Mouse (Mus musculus) forebrain, embryonic 14.5 days (tissue): Measurements from ENCODE around the gene Dcaf5. TPM values are rescaled to one million over a fixed set of nuclear protein-coding genes. Genes with fewer than 3 reads are reported as not detected.

Source experiments
- ATAC-seq: fragments of 200-750 bp; cut with Nextera tagmentation; 2 replicates; pipeline ENCODE4 v1.8.0; 2017; ENCODE audit warnings: mild to moderate bottlenecking, moderate library complexity
- DNase-seq: peaks from one replicate; pipeline ENCODE4 v3.0.0-alpha.2; 2015; ENCODE audit warnings: low spot score
- H3K27ac ChIP-seq: fragments of 300-500 bp; sonication (generic); 2 replicates; pipeline ENCODE4 v1.5.1; 2014; ENCODE audit warnings: low read depth, mild to moderate bottlenecking, control low read depth, low read length, moderate library complexity
- H3K27me3 ChIP-seq: fragments of 300-500 bp; sonication (generic); replicated peaks from 2 replicates; pipeline ENCODE4 v1.6.1; 2014; ENCODE audit warnings: low read length, control low read depth, mixed read lengths; ENCODE audit not compliant: control insufficient read depth, insufficient read depth
- H3K36me3 ChIP-seq: fragments of 300-500 bp; sonication (generic); 2 replicates; pipeline ENCODE4 v1.6.1; 2014; ENCODE audit warnings: low read length, control low read depth; ENCODE audit not compliant: control insufficient read depth, insufficient read depth
- H3K4me1 ChIP-seq: fragments of 300-500 bp; sonication (generic); 2 replicates; pipeline ENCODE4 v1.6.1; 2014; ENCODE audit warnings: antibody characterized with exemption, low read length, control low read depth; ENCODE audit not compliant: control insufficient read depth, insufficient read depth
- H3K4me2 ChIP-seq: fragments of 300-500 bp; sonication (generic); 2 replicates; pipeline ENCODE4 v1.6.1; 2014; ENCODE audit warnings: mild to moderate bottlenecking, control low read depth, low read length
- H3K4me3 ChIP-seq: fragments of 300-500 bp; sonication (generic); 2 replicates; pipeline ENCODE4 v1.5.1; 2014; ENCODE audit warnings: low read depth, low read length, control low read depth
- H3K9ac ChIP-seq: fragments of 300-500 bp; sonication (generic); 2 replicates; pipeline ENCODE4 v1.6.1; 2014; ENCODE audit warnings: mild to moderate bottlenecking, low read length, control low read depth, moderate library complexity
- H3K9me3 ChIP-seq: fragments of 300-500 bp; sonication (generic); replicated peaks from 2 replicates; pipeline ENCODE4 v1.6.1; 2016; ENCODE audit warnings: low read length, control low read depth, mixed read lengths; ENCODE audit not compliant: control insufficient read depth
- WGBS: fragments of 180-500 bp; shearing (Covaris S2); extraction: QIAGEN DNeasy Blood & Tissue Kit; methylation state at CpG from one replicate; pipeline ENCODE4 v1.1.7; 2014; 5-methylcytosine and 5-hydroxymethylcytosine counted together
- polyA plus RNA-seq: library from polyadenylated mRNA; unstranded; fragments of >200 nt; fragmentation: Nextera tagmentation; extraction: Ambion mirVana; gene quantifications from 2 replicates; pipeline ENCODE4 v1.2.1, GENCODE M21; 2014

Dcaf5 gene
- polyA plus RNA-seq, 1 experiment from 2014 or later = 17.7 TPM

DNA sequence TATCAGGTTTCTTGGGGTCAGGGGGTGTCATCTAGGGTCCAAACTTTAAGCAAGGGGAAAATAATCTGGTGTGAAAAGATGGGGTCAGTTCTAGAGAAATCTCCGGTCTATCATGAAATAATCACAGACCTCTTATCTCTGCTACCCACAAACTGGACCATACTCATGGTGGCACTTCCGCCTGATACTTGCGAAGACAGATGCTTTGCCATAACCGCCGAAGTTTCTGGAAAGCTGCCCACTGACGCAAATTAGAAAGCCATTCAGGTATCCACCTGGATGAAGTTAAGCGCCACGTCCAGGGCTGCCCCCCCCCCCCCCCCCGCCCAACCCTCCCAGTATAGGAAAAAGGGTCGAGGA is 1.8 kb downstream of the Dcaf5 start:
- ATAC-seq (no peak), DNase-seq (peak; percentile 52)
- Histone ChIP-seq H3K4me3 (peak overlapping the region; percentile 87), H3K4me2 (peak overlapping the region; percentile 69), H3K27ac (peak overlapping the region; percentile 94), H3K9me3 (no peaks in the 10 kb centered on the region), H3K27me3 (no peaks in the 10 kb centered on the region), H3K4me1 (peaks cover 4% of the 10 kb centered on the region; the same call in 1 of the 2 replicates), H3K9ac (peak overlapping the region; percentile 95), H3K36me3 (no peaks in the 10 kb centered on the region)
- WGBS = 11% methylated on average over 8 of the region's 10 CpGs

DNA sequence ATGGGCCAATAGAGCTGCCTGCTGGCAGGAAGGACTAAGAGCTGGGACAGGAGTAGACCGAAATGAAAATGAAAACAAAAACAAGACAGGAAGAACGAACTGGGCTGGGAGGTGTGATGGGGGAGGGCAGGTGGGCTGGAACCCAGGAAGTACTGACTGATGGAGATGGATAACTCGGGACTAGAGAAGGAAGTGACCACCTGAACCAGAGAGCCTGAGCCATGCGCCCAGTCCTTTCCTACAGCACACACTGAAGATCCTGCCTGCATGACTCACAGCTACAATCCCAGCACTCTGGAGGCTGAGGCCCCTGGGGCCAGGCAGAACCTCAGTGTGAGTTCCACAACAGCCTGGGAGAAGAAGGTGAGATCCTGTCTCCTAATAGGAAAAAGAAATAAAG is 3.1 kb downstream of the Dcaf5 start:
- Histone ChIP-seq H3K27ac (no peak overlapping the region), H3K9ac (no peak overlapping the region), H3K36me3 (no peaks in the 10 kb centered on the region), H3K4me1 (peaks cover 4% of the 10 kb centered on the region; the same call in 1 of the 2 replicates), H3K27me3 (no peaks in the 10 kb centered on the region), H3K9me3 (no peaks in the 10 kb centered on the region), H3K4me3 (no peak overlapping the region), H3K4me2 (no peak overlapping the region)
- ATAC-seq = no peak
- DNase-seq = no peak
- 84% methylated on average over 4 of the region's 4 CpGs for WGBS

DNA sequence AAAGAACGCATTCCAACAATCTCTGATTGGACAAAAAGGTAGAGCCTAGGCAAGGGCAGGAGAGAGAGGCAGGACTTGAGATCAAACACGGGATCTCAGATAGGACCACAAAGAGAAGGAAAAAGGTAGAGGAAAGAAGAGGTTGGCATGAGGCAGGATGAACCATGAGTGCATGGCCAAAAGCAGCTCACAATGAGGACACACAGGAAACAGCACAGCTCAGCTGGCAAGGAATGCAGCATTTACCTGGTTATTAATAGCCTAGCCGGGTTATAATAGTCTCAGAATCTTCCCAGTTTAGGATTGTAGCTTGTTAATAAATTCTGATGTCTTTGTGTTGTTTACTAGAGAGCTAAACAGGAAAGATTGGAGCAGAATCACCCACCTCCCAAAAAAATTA is 8.7 kb downstream of the Dcaf5 start:
- Histone ChIP-seq H3K4me2 (no peak overlapping the region), H3K36me3 (0 out of 2 replicates have a peak, but pooled peaks cover 3% of the 10 kb centered on the region), H3K27ac (no peak overlapping the region), H3K4me3 (no peak overlapping the region), H3K27me3 (no peaks in the 10 kb centered on the region), H3K9me3 (0 out of 2 replicates have a peak, but pooled peaks cover 3% of the 10 kb centered on the region), H3K4me1 (no peaks in the 10 kb centered on the region), H3K9ac (no peak overlapping the region)
- no peak for ATAC-seq
- DNase-seq = no peak
- 94% methylated on average over 3 of the region's 3 CpGs for WGBS

DNA sequence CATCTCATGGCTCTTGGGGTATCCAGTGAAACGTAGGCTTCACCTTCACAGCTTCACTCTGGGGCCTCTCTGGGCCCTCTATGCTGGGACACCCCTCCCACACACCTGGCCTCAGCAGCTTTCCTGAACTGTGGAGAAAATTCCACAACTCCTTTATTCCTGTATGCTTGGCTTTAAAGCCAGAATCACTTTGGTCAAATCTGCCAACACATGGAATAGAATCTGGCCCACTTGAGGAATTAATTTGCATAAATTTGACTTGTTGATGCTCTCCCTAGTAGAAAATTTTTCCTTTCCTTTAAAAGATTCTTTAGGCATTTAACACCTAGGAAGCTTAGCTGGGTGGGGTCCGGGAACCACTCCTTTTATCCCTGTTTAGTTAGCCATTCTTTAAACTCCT is 21.3 kb downstream of the Dcaf5 start:
- no peaks in the 10 kb centered on the region for H3K4me1 ChIP-seq
- no peak overlapping the region for H3K4me3 ChIP-seq
- ATAC-seq (no peak), DNase-seq (no peak)
- H3K4me2 ChIP-seq = no peak overlapping the region
- peaks cover 13% of the 10 kb centered on the region for H3K9me3 ChIP-seq
- no peaks in the 10 kb centered on the region for H3K27me3 ChIP-seq
- H3K27ac ChIP-seq = no peak overlapping the region
- H3K9ac ChIP-seq = no peak overlapping the region
- H3K36me3 ChIP-seq = peaks cover 11% of the 10 kb centered on the region
- WGBS = 87% methylated on average over 2 of the region's 2 CpGs

DNA sequence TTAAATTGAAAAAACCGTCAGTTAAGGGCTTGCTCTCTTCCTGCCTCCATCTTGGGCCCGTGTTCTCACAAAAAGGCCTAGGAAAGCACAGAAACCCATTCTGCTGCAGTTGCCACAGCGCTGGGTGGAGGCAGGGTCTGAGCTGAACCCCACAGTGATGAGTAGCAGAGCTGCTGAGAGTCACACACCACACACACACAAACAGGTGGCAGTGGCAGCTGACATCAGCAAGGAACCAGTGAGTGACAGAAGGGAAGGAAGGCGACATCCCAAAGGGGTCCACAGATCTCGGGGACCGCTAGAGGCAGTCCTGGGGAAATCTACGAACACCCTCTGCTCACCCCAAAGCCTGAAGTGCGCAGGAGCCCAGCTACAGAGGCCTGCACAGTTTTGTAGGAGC is 25.5 kb downstream of the Dcaf5 start:
- 95% methylated on average over 8 of the region's 8 CpGs for WGBS
- no peaks in the 10 kb centered on the region for H3K4me1 ChIP-seq

DNA sequence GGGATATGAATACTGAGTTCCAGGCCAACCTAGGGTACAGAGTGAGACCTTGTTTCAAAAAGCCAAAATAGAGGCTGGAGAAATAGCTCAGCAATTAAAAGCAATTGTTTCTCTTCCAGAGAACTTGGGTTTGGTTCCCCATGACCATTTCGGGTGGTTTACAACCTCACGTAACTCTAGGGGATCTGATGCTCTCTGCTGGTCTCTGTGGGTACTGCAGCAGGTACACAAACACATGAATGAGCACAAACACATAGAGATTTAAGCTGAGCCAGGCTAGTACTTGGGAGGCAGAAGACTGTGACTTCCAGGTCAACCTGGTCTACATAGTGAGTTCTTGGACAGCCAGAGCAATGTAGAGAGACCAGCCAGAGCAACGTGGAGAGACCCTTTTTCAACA is 28.6 kb downstream of the Dcaf5 start:
- no peak overlapping the region for H3K9ac ChIP-seq
- no peak for ATAC-seq
- H3K4me1 ChIP-seq = no peaks in the 10 kb centered on the region
- H3K27ac ChIP-seq = no peak overlapping the region
- WGBS = 59% methylated on average over 3 of the region's 3 CpGs
- peaks cover 12% of the 10 kb centered on the region; the same call in 1 of the 2 replicates for H3K36me3 ChIP-seq
- no peaks in the 10 kb centered on the region for H3K9me3 ChIP-seq
- peak; percentile 44 for DNase-seq
- H3K4me3 ChIP-seq = no peak overlapping the region
- no peaks in the 10 kb centered on the region for H3K27me3 ChIP-seq
- no peak overlapping the region for H3K4me2 ChIP-seq

More for the DNA sequence above, 25.5 kb downstream of the Dcaf5 start:
- no peak for DNase-seq
- no peak overlapping the region for H3K9ac ChIP-seq
- H3K27me3 ChIP-seq = no peaks in the 10 kb centered on the region
- H3K36me3 ChIP-seq = peaks cover 11% of the 10 kb centered on the region
- no peak for ATAC-seq
- H3K4me2 ChIP-seq = no peak overlapping the region
- peaks cover 9% of the 10 kb centered on the region for H3K9me3 ChIP-seq
- no peak overlapping the region for H3K27ac ChIP-seq
- H3K4me3 ChIP-seq = no peak overlapping the region

DNA sequence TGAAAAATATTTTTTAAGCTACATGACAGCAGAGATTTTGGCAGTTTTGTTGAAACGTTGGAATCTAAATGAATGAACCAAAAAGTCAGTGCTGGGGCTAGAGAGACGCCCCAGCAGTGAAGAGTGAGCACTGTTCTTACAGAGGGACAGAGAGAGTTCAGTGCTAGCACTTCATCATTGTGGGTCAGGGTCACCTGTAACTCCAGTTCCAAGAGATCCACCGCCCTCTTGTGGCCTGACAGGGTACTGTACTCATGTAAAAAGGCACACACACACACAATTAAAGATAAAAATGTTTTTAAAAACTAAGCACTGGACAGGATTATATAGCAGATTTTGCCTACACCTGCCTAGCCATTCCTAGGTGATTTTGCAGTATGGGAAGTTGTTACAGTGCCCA is 29.8 kb downstream of the Dcaf5 start:
- no peaks in the 10 kb centered on the region for H3K9me3 ChIP-seq
- no peak overlapping the region for H3K4me3 ChIP-seq
- no peaks in the 10 kb centered on the region for H3K4me1 ChIP-seq
- ATAC-seq (no peak), DNase-seq (peak; percentile 53)
- H3K4me2 ChIP-seq = no peak overlapping the region
- WGBS = 38% methylated on average over 3 of the region's 3 CpGs
- H3K9ac ChIP-seq = no peak overlapping the region
- no peaks in the 10 kb centered on the region for H3K27me3 ChIP-seq
- H3K36me3 ChIP-seq = peaks cover 10% of the 10 kb centered on the region; the same call in 1 of the 2 replicates
- H3K27ac ChIP-seq = no peak overlapping the region

DNA sequence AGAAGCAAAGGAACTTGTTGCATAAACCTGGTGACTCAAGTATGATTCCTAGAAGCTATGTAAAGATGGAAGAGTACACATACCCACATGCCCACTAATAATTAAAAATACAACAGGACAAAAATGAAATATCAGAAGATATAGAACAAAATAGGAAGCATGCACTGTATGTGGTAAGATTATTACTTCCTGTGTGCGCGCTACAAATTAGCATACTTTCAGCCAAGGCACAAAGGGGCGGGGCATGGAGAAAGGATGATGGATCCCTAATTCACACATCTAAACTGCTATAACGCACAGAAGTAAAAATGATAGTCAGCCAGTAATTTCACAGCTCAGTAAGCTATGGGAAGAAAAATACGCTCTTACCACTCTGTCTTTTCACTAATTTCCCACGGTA is 32.3 kb downstream of the Dcaf5 start:
- Histone ChIP-seq H3K9ac (no peak overlapping the region), H3K9me3 (no peaks in the 10 kb centered on the region), H3K4me3 (no peak overlapping the region), H3K4me1 (no peaks in the 10 kb centered on the region), H3K27me3 (no peaks in the 10 kb centered on the region), H3K27ac (no peak overlapping the region), H3K4me2 (no peak overlapping the region), H3K36me3 (peaks cover 10% of the 10 kb centered on the region; the same call in 1 of the 2 replicates)
- DNase-seq (no peak), ATAC-seq (no peak)
- 91% methylated on average over 6 of the region's 6 CpGs for WGBS

DNA sequence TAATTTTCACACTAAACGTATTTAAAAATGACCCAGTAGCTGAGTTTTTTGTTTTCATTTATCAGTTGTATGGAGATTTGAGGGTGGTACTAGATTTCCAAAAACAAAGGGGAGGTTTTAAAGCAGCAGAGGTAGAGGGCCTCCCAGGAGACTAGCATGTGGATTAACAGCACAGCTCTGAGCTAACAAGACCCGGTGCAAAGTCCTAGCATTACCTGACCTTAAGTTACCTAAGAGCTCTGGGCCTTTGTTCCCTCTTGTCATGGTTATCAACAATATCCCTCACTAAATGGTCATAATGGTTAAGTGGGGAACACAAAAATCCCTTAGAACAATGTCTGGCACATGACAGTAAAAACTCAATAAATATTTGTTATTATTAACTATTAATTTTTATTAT is 37.3 kb downstream of the Dcaf5 start:
- ATAC-seq = no peak
- H3K4me3 ChIP-seq = no peak overlapping the region
- WGBS = 94% methylated on average over 2 of the region's 2 CpGs

More for the DNA sequence above, 37.3 kb downstream of the Dcaf5 start:
- H3K27me3 ChIP-seq = no peaks in the 10 kb centered on the region
- H3K4me2 ChIP-seq = no peak overlapping the region
- H3K27ac ChIP-seq = no peak overlapping the region
- H3K9me3 ChIP-seq = no peaks in the 10 kb centered on the region
- no peaks in the 10 kb centered on the region for H3K4me1 ChIP-seq
- DNase-seq = no peak
- peaks cover 43% of the 10 kb centered on the region for H3K36me3 ChIP-seq
- no peak overlapping the region for H3K9ac ChIP-seq
